ENCODE assay signal across 22 mouse cellular contexts in genomic region chr19:59133202-59133601, GRCm38 (mm10). TPM values are rescaled to one million over a fixed set of nuclear protein-coding genes. Genes with fewer than 3 reads are reported as not detected.
DNase-seq lines count a peak whose midpoint lies in the region; ATAC-seq lines count a peak whose summit lies in the region.
"Had no signal": no experiment of that assay in that cellular context is flagged by ENCODE, and none has a peak within 500 bp of the region (broad histone marks: within the 10 kb centered on the region; RNA-seq: fewer than 3 reads in every experiment).

No protein-coding gene starts in this region.

- no peaks in the 10 kb centered on the region for H3K36me3 ChIP-seq in neural tube, embryonic 11.5 days (ENCODE audit: control insufficient read depth, insufficient read depth, low read length)
- no peaks in the 10 kb centered on the region for H3K36me3 ChIP-seq in forebrain, embryonic 12.5 days (replicated peaks)
- H3K36me3 ChIP-seq: hindbrain, embryonic 15.5 days; limb, embryonic 12.5 days had no signal

- 35% methylated on average over 11 of the region's 11 CpGs for WGBS in neural tube, embryonic 11.5 days
- 5% methylated on average over 11 of the region's 11 CpGs for WGBS in forebrain, embryonic 12.5 days

- H3K9ac ChIP-seq in neural tube, embryonic 11.5 days (ENCODE audit: low read length), result no peak overlapping the region
- no peak overlapping the region for H3K9ac ChIP-seq in forebrain, embryonic 12.5 days
- H3K9ac ChIP-seq: hindbrain, embryonic 15.5 days; limb, embryonic 12.5 days; liver, embryonic 14.5 days had no signal

- H3K4me2 ChIP-seq in neural tube, embryonic 11.5 days (ENCODE audit: low read depth), result no peak overlapping the region
- H3K4me2 ChIP-seq in forebrain, embryonic 12.5 days, result peak overlapping the region; percentile 25
- H3K4me2 ChIP-seq: heart, embryonic 11.5 days; hindbrain, embryonic 15.5 days; limb, embryonic 12.5 days had no signal

- H3K4me1 ChIP-seq in neural tube, embryonic 11.5 days (ENCODE audit: control insufficient read depth, insufficient read depth, low read length), result peaks cover 2% of the 10 kb centered on the region
- H3K4me1 ChIP-seq in forebrain, embryonic 12.5 days, result peaks cover 46% of the 10 kb centered on the region
- H3K4me1 ChIP-seq: limb, embryonic 12.5 days had no signal

- no peaks in the 10 kb centered on the region; the same call in 1 of the 2 replicates for H3K9me3 ChIP-seq in neural tube, embryonic 11.5 days (ENCODE audit: control insufficient read depth, low read length)
- H3K9me3 ChIP-seq in forebrain, embryonic 12.5 days, result no peaks in the 10 kb centered on the region
- H3K9me3 ChIP-seq: hindbrain, embryonic 15.5 days; limb, embryonic 12.5 days had no signal

- no peaks in the 10 kb centered on the region for H3K27me3 ChIP-seq in neural tube, embryonic 11.5 days (ENCODE audit: control insufficient read depth, insufficient read depth, low read length)
- peaks cover 42% of the 10 kb centered on the region for H3K27me3 ChIP-seq in forebrain, embryonic 12.5 days

- no peak overlapping the region for H3K27ac ChIP-seq in neural tube, embryonic 11.5 days (ENCODE audit: low read depth, low read length)
- peak overlapping the region; percentile 43 for H3K27ac ChIP-seq in forebrain, embryonic 12.5 days
- H3K27ac ChIP-seq: hindbrain, embryonic 15.5 days; limb, embryonic 12.5 days; liver, embryonic 14.5 days had no signal

- H3K4me3 ChIP-seq in neural tube, embryonic 11.5 days (ENCODE audit: low read depth, low read length), result no peak overlapping the region
- no peak overlapping the region for H3K4me3 ChIP-seq in forebrain, embryonic 12.5 days (replicated peaks)
- H3K4me3 ChIP-seq: hindbrain, embryonic 15.5 days; limb, embryonic 12.5 days had no signal

- no peak for ATAC-seq in neural tube, embryonic 11.5 days (ENCODE audit: insufficient read depth, low FRiP score, low TSS enrichment)
- peak; percentile 72 for ATAC-seq in forebrain, embryonic 12.5 days (ENCODE audit: low FRiP score)

- peak; percentile 34 for DNase-seq in neural tube, embryonic 11.5 days (ENCODE audit: low spot score)
- no peak for DNase-seq in neural tube, embryonic 10.5 days (ENCODE audit: extremely low spot score, low spot score)
- DNase-seq in mesoderm, embryonic 11.5 days (ENCODE audit: low read depth, low spot score), result peak; percentile 18
- no peak for DNase-seq in cerebellum, postnatal 14 days
- no peak for DNase-seq in cerebellum, adult 9-11 months
- no peak for DNase-seq in ovary, adult 18-20 months (ENCODE audit: low spot score)
- no peak for DNase-seq in cerebellum, adult 11 months
- DNase-seq: adrenal gland, postnatal 10 days; cerebellum, postnatal 10 days; gastrocnemius, postnatal 25 days; kidney, adult 18-20 months; lung, postnatal 14 days; thymus, adult 2 months had no signal

RNA-seq across cellular contexts. Expression of gene Vax1, which starts 36.7 kb away (rescaled TPM):
- polyA plus RNA-seq in neural tube, embryonic 11.5 days (2014; fragmentation: Nextera tagmentation; extraction: Ambion mirVana), result not detected in 2 replicates
- polyA plus RNA-seq in forebrain, embryonic 12.5 days (2016; fragmentation: Nextera tagmentation; extraction: Ambion mirVana), result 4.2 and 6.8 TPM in 2 replicates
- polyA plus RNA-seq: heart, embryonic 11.5 days; large intestine, adult 2 months; limb, embryonic 12.5 days; liver, embryonic 14.5 days; neural tube, embryonic 14.5 days; small intestine, adult 2 months; stomach, embryonic 14.5 days; thymus, adult 2 months had no signal

RNA-seq across cellular contexts. Expression of gene Shtn1, which starts 57.3 kb away (rescaled TPM):
- 2.7 and 3.0 TPM in 2 replicates for polyA plus RNA-seq in neural tube, embryonic 11.5 days (2014; fragmentation: Nextera tagmentation; extraction: Ambion mirVana)
- 11.2 and 14.2 TPM in 2 replicates for polyA plus RNA-seq in forebrain, embryonic 12.5 days (2016; fragmentation: Nextera tagmentation; extraction: Ambion mirVana)

Comparison
In these comparisons a context has a peak if more than half of its experiments do, and no peak if none do; other contexts are left out.
1. DNase-seq: peak in neural tube, embryonic 11.5 days (single experiment) and mesoderm, embryonic 11.5 days (single experiment); none in neural tube, embryonic 10.5 days (single experiment), cerebellum, postnatal 14 days (0 of 2), cerebellum, adult 9-11 months (single experiment), ovary, adult 18-20 months (single experiment) and cerebellum, adult 11 months (single experiment).